Mouse (Mus musculus): Measurements from ENCODE around the gene Vat1. TPM values are rescaled to one million over a fixed set of nuclear protein-coding genes. Genes with fewer than 3 reads are reported as not detected.
"Not testable (repeated sequence)": the region's sequence is repeated elsewhere in the genome, so short reads cannot be mapped to it uniquely, and the experiment has no call there.

The Vat1 gene
- polyA plus RNA-seq, 1 experiment: 272 TPM

GRCm38 (mm10) chr11:101448899-101449298 is 17.1 kb downstream of the Vat1 start:
- Histone ChIP-seq H3K4me3 (ENCODE audit: low read depth, low read length) (peak overlapping the region; percentile 86), H3K4me1 (ENCODE audit: control insufficient read depth, insufficient read depth, insufficient read length, low read length) (peaks cover 14% of the 10 kb centered on the region; the same call in 1 of the 2 replicates), H3K27me3 (ENCODE audit: control insufficient read depth, insufficient read depth, low read length) (no peaks in the 10 kb centered on the region), H3K36me3 (ENCODE audit: control insufficient read depth, insufficient read depth, low read length) (peaks cover 20% of the 10 kb centered on the region), H3K27ac (ENCODE audit: insufficient read depth, low read depth, low read length) (peak overlapping the region; percentile 97)
- TF ChIP-seq CTCF (IDR thresholded peaks at IDR 0.05; ENCODE audit: extremely low read depth, insufficient read length, insufficient replicate concordance, low read depth, low read length): no peak
- no peak for TF ChIP-seq POLR2A (IDR thresholded peaks at IDR 0.05; ENCODE audit: low read depth, low read length)
- WGBS: 6% methylated on average over 4 of the region's 4 CpGs

- Histone ChIP-seq H3K36me3 (ENCODE audit: control insufficient read depth, insufficient read depth, low read length) (peaks cover 23% of the 10 kb centered on the region), H3K4me3 (ENCODE audit: low read depth, low read length) (peak within 1 kb of the TSS; percentile 86), H3K27ac (ENCODE audit: insufficient read depth, low read depth, low read length) (peak within 1 kb of the TSS; percentile 97), H3K4me1 (ENCODE audit: control insufficient read depth, insufficient read depth, insufficient read length, low read length) (peaks cover 11% of the 10 kb centered on the region; the same call in 1 of the 2 replicates), H3K27me3 (ENCODE audit: control insufficient read depth, insufficient read depth, low read length) (no peaks in the 10 kb centered on the region)
- peak; percentile 97 for TF ChIP-seq POLR2A (IDR thresholded peaks at IDR 0.05; ENCODE audit: low read depth, low read length)
- TF ChIP-seq CTCF (IDR thresholded peaks at IDR 0.05; ENCODE audit: extremely low read depth, insufficient read length, insufficient replicate concordance, low read depth, low read length): no peak
- 1% methylated on average over 10 of the region's 10 CpGs for WGBS
Measured at GRCm38 (mm10) chr11:101448274-101448746, 17.7 kb downstream of the Vat1 start, which contains the start of gene Ifi35. Gene Ifi35, plus strand, starts transcription at chr11:101448407.

GRCm38 (mm10) chr11:101447786-101448185 is 18.2 kb downstream of the Vat1 start:
- Histone ChIP-seq H3K4me3 (ENCODE audit: low read depth, low read length) (no peak overlapping the region; the same call in 1 of the 2 replicates), H3K27ac (ENCODE audit: insufficient read depth, low read depth, low read length) (peak overlapping the region; percentile 58; the same call in 1 of the 2 replicates), H3K36me3 (ENCODE audit: control insufficient read depth, insufficient read depth, low read length) (peaks cover 23% of the 10 kb centered on the region), H3K27me3 (ENCODE audit: control insufficient read depth, insufficient read depth, low read length) (no peaks in the 10 kb centered on the region), H3K4me1 (ENCODE audit: control insufficient read depth, insufficient read depth, insufficient read length, low read length) (peaks cover 11% of the 10 kb centered on the region; the same call in 1 of the 2 replicates)
- 70% methylated on average over 5 of the region's 5 CpGs for WGBS
- TF ChIP-seq CTCF (IDR thresholded peaks at IDR 0.05; ENCODE audit: extremely low read depth, insufficient read length, insufficient replicate concordance, low read depth, low read length) (no peak), POLR2A (IDR thresholded peaks at IDR 0.05; ENCODE audit: low read depth, low read length) (no peak)

- H3K4me1 ChIP-seq (ENCODE audit: control insufficient read depth, insufficient read depth, insufficient read length, low read length); H3K27ac ChIP-seq (ENCODE audit: insufficient read depth, low read depth, low read length); H3K27me3 ChIP-seq (ENCODE audit: control insufficient read depth, insufficient read depth, low read length); H3K4me3 ChIP-seq (ENCODE audit: low read depth, low read length): not testable (repeated sequence)
- WGBS: 87% methylated on average over 8 of the region's 8 CpGs
- peaks cover 23% of the 10 kb centered on the region for H3K36me3 ChIP-seq (ENCODE audit: control insufficient read depth, insufficient read depth, low read length)
Measured at GRCm38 (mm10) chr11:101446860-101447259, 19.2 kb downstream of the Vat1 start.

- WGBS: 80% methylated on average over 1 of the region's 1 CpGs
- H3K27ac ChIP-seq (ENCODE audit: insufficient read depth, low read depth, low read length): no peak overlapping the region
- H3K27me3 ChIP-seq (ENCODE audit: control insufficient read depth, insufficient read depth, low read length): no peaks in the 10 kb centered on the region
- TF ChIP-seq POLR2A (IDR thresholded peaks at IDR 0.05; ENCODE audit: low read depth, low read length): no peak
- TF ChIP-seq CTCF (IDR thresholded peaks at IDR 0.05; ENCODE audit: extremely low read depth, insufficient read length, insufficient replicate concordance, low read depth, low read length): no peak
- H3K4me3 ChIP-seq (ENCODE audit: low read depth, low read length): no peak overlapping the region
- peaks cover 4% of the 10 kb centered on the region; the same call in 1 of the 2 replicates for H3K4me1 ChIP-seq (ENCODE audit: control insufficient read depth, insufficient read depth, insufficient read length, low read length)
- peaks cover 23% of the 10 kb centered on the region for H3K36me3 ChIP-seq (ENCODE audit: control insufficient read depth, insufficient read depth, low read length)
Measured at GRCm38 (mm10) chr11:101446319-101446718, 19.7 kb downstream of the Vat1 start.

DNA sequence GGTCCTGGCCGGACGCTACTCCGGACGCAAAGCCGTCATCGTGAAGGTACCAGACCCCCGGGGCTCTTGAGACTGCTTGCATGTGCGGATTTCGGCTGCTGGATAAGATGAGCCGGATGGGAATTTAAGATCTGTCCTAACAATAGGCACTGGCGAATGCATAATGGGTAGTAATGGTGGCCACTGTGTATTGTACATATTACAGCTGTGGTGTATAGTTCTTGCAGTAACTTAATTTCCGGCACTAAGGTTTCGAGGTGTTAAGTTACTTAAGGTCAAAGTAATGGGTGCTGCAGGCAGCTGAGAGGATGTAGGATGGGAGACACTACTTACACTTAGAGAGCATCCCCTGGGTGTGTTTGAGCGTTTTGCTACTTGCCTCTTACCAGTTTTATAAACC is 23.3 kb downstream of the Vat1 start:
- Histone ChIP-seq H3K27me3 (ENCODE audit: control insufficient read depth, insufficient read depth, low read length) (no peaks in the 10 kb centered on the region), H3K36me3 (ENCODE audit: control insufficient read depth, insufficient read depth, low read length) (peaks cover 23% of the 10 kb centered on the region), H3K4me3 (ENCODE audit: low read depth, low read length) (peak overlapping the region; percentile 74), H3K27ac (ENCODE audit: insufficient read depth, low read depth, low read length) (peak overlapping the region; percentile 54; the same call in 1 of the 2 replicates), H3K4me1 (ENCODE audit: control insufficient read depth, insufficient read depth, insufficient read length, low read length) (peaks cover 3% of the 10 kb centered on the region; the same call in 1 of the 2 replicates)
- under 1% methylated on average over 14 of the region's 14 CpGs for WGBS
- no peak for TF ChIP-seq POLR2A (IDR thresholded peaks at IDR 0.05; ENCODE audit: low read depth, low read length)
- TF ChIP-seq CTCF (IDR thresholded peaks at IDR 0.05; ENCODE audit: extremely low read depth, insufficient read length, insufficient replicate concordance, low read depth, low read length): no peak

DNA sequence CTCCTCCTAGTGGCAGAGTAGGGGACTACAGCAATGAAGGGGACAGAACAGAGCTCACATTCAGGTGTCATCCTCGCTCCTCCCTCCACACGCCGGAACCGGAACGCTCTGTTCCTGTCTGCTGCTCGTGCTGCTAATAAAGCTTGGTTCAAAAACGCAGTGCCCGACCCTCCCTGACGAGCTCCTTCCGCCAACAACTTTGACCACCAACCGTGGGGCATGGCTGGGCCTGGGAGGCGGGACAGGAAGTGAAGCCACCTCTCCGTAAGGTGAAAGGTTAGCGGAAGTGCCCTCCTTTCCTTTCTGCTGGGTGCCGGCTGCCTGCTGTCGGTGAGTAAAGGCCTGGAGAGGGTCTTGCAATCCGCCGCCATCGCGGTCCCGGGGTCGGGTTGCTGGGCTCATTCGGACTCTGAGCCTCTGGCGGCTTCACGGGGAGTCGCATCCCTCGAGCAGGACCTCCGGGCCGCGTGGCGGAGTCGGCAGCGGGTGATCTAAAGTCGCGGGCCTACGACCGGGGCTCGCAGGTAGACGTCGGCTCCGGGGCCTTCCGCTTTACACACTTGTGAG is 23.8 kb downstream of the Vat1 start, which contains the start of gene Rpl27:
Gene Rpl27 (plus strand): TSS at position 172 of the 567 bp plus-strand sequence.
- H3K27ac ChIP-seq (ENCODE audit: insufficient read depth, low read depth, low read length): peak within 1 kb of the TSS; percentile 54; the same call in 1 of the 2 replicates
- TF ChIP-seq POLR2A (IDR thresholded peaks at IDR 0.05; ENCODE audit: low read depth, low read length) (peak; percentile 62; the same call in 1 of the 2 replicates), CTCF (IDR thresholded peaks at IDR 0.05; ENCODE audit: extremely low read depth, insufficient read length, insufficient replicate concordance, low read depth, low read length) (peak; percentile 74)
- WGBS: under 1% methylated on average over 42 of the region's 42 CpGs
- peaks cover 3% of the 10 kb centered on the region; the same call in 1 of the 2 replicates for H3K4me1 ChIP-seq (ENCODE audit: control insufficient read depth, insufficient read depth, insufficient read length, low read length)
- peak within 1 kb of the TSS; percentile 74 for H3K4me3 ChIP-seq (ENCODE audit: low read depth, low read length)
- peaks cover 23% of the 10 kb centered on the region for H3K36me3 ChIP-seq (ENCODE audit: control insufficient read depth, insufficient read depth, low read length)
- H3K27me3 ChIP-seq (ENCODE audit: control insufficient read depth, insufficient read depth, low read length): no peaks in the 10 kb centered on the region

DNA sequence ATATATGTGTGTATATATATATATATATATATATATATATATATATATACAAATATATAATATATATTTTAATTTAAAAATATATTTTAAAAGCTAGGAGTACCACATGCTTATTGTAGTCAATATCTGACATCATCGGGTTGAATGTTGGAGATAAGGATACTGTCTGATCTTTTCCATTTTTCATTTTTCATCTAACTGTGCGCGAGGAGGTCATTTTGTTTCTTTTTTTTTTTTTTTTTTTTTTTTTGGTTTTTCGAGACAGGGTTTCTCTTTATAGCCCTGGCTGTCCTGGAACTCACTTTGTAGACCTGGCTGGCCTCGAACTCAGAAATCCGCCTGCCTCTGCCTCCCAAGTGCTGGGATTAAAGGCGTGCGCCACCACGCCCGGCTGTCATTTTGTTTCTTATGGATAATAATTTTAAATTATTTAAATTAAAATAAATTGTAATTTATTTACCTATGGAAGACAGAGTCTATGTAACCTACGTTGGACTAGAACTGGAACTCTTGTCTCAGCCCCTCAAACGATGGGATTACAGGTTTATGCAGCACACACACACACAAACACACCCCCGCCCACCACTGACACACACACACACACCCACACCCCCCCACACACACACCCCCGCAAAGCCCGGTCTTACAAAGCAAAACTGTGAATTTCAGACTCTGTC is 24.4 kb downstream of the Vat1 start:
- not testable (repeated sequence) for H3K4me1 ChIP-seq (ENCODE audit: control insufficient read depth, insufficient read depth, insufficient read length, low read length); H3K27me3 ChIP-seq (ENCODE audit: control insufficient read depth, insufficient read depth, low read length); H3K27ac ChIP-seq (ENCODE audit: insufficient read depth, low read depth, low read length)
- Histone ChIP-seq H3K4me3 (ENCODE audit: low read depth, low read length) (peak overlapping the region; percentile 41), H3K36me3 (ENCODE audit: control insufficient read depth, insufficient read depth, low read length) (peaks cover 23% of the 10 kb centered on the region)
- 28% methylated on average over 15 of the region's 15 CpGs for WGBS

DNA sequence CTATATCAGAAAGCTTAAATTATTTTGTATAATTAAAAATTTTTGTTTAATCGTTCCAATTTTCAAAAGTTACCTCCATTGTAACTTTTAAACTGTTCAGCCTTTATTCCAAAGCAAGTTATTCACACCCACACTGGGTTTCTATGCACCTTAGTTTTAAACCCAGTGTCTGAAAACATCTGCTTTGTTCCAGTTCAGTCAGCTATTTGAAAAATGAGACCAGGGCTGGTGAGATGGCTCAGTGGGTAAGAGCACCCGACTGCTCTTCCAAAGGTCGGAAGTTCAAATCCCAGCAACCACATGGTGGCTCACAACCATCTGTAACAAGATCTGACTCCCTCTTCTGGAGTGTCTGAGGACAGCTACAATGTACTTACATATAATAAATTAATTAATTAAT is 28.0 kb downstream of the Vat1 start:
- WGBS: 52% methylated on average over 3 of the region's 3 CpGs
- H3K36me3 ChIP-seq (ENCODE audit: control insufficient read depth, insufficient read depth, low read length): peaks cover 24% of the 10 kb centered on the region
- not testable (repeated sequence) for H3K27ac ChIP-seq (ENCODE audit: insufficient read depth, low read depth, low read length); H3K4me1 ChIP-seq (ENCODE audit: control insufficient read depth, insufficient read depth, insufficient read length, low read length); H3K27me3 ChIP-seq (ENCODE audit: control insufficient read depth, insufficient read depth, low read length); H3K4me3 ChIP-seq (ENCODE audit: low read depth, low read length)

Data from small intestine, adult 2 months (tissue).